Mouse (Mus musculus) embryonic fibroblast, embryonic 13.5 days (primary cell): ENCODE results near the gene Opn3.

ENCODE experiments used
- CTCF ChIP-seq: IDR thresholded peaks from 2 replicates; pipeline ENCODE4 v1.5.1; 2011; ENCODE audit warnings: mild to moderate bottlenecking, control low read depth, low read length, moderate library complexity, borderline replicate concordance; ENCODE audit not compliant: insufficient read depth
- POLR2A ChIP-seq: IDR thresholded peaks from 2 replicates; pipeline ENCODE4 v1.6.1; 2011; ENCODE audit warnings: low read depth, mild to moderate bottlenecking, control low read depth, low read length, moderate library complexity

- no peak for TF ChIP-seq POLR2A
- TF ChIP-seq CTCF = no peak
These were observed 15.1 kb downstream of the Opn3 start for GRCm38 (mm10) chr1:175677459-175677858.
